Mouse (Mus musculus): ENCODE data around the gene Ap3b2. TPM values are rescaled to one million over a fixed set of nuclear protein-coding genes. Genes with fewer than 3 reads are reported as not detected.

Gene Ap3b2
- polyA plus RNA-seq, 1 experiment, result not detected

- Histone ChIP-seq H3K27me3 (ENCODE audit: control insufficient read depth, insufficient read depth, insufficient read length) (peaks cover 35% of the 10 kb centered on the region), H3K4me3 (no peak overlapping the region), H3K36me3 (ENCODE audit: control insufficient read depth, insufficient read depth) (no peaks in the 10 kb centered on the region), H3K4me2 (ENCODE audit: low read depth) (no peak overlapping the region), H3ac (ENCODE audit: control insufficient read depth, insufficient read length) (no peak overlapping the region), H3K79me2 (ENCODE audit: control insufficient read depth, insufficient read depth) (no peaks in the 10 kb centered on the region)
- no peak for TF ChIP-seq MYOG (IDR thresholded peaks at IDR 0.05; ENCODE audit: control insufficient read depth in 1 of 3, insufficient read depth in 1 of 3, insufficient read length in 2 of 3, low read depth in 2 of 3)
- TF ChIP-seq POLR2AphosphoS2 (IDR thresholded peaks at IDR 0.05; ENCODE audit: insufficient read length, low read depth), result no peak
- TF ChIP-seq E2F4 (IDR thresholded peaks at IDR 0.05; ENCODE audit: insufficient read depth), result no peak
- TF ChIP-seq SRF (IDR thresholded peaks at IDR 0.05; ENCODE audit: control insufficient read depth, insufficient read length, low read depth), result no peak
- no peak for TF ChIP-seq REST (IDR thresholded peaks at IDR 0.05; ENCODE audit: insufficient read depth, insufficient read length)
- TF ChIP-seq MAX (IDR thresholded peaks at IDR 0.05; ENCODE audit: low read depth), result no peak
- TF ChIP-seq TCF12 (IDR thresholded peaks at IDR 0.05; ENCODE audit: insufficient read depth, poor library complexity, severe bottlenecking), result no peak
- no peak for TF ChIP-seq USF1 (IDR thresholded peaks at IDR 0.05; ENCODE audit: low read depth)
- no peak for TF ChIP-seq CEBPB (IDR thresholded peaks at IDR 0.05; ENCODE audit: insufficient read depth, poor library complexity, severe bottlenecking)
- TF ChIP-seq POLR2A (IDR thresholded peaks at IDR 0.05; ENCODE audit: insufficient read length, low read depth), result no peak
- TF ChIP-seq TCF3 (IDR thresholded peaks at IDR 0.05; ENCODE audit: insufficient read length, low read depth), result no peak
- TF ChIP-seq MYOD1 (IDR thresholded peaks at IDR 0.05; ENCODE audit: control insufficient read depth in 1 of 3, insufficient read length in 2 of 3, low read depth in 2 of 3), result no peak
These were observed 40.1 kb downstream of the Ap3b2 start for GRCm38 (mm10) chr7:81453443-81454274.

- TF ChIP-seq REST (IDR thresholded peaks at IDR 0.05; ENCODE audit: insufficient read depth, insufficient read length), result no peak
- no peak for TF ChIP-seq MYOD1 (IDR thresholded peaks at IDR 0.05; ENCODE audit: control insufficient read depth in 1 of 3, insufficient read length in 2 of 3, low read depth in 2 of 3)
- no peak for TF ChIP-seq TCF12 (IDR thresholded peaks at IDR 0.05; ENCODE audit: insufficient read depth, poor library complexity, severe bottlenecking)
- TF ChIP-seq POLR2A (IDR thresholded peaks at IDR 0.05; ENCODE audit: insufficient read length, low read depth), result no peak
- no peak for TF ChIP-seq POLR2AphosphoS2 (IDR thresholded peaks at IDR 0.05; ENCODE audit: insufficient read length, low read depth)
- TF ChIP-seq SRF (IDR thresholded peaks at IDR 0.05; ENCODE audit: control insufficient read depth, insufficient read length, low read depth), result no peak
- TF ChIP-seq CEBPB (IDR thresholded peaks at IDR 0.05; ENCODE audit: insufficient read depth, poor library complexity, severe bottlenecking), result no peak
- TF ChIP-seq E2F4 (IDR thresholded peaks at IDR 0.05; ENCODE audit: insufficient read depth), result no peak
- TF ChIP-seq TCF3 (IDR thresholded peaks at IDR 0.05; ENCODE audit: insufficient read length, low read depth), result no peak
- TF ChIP-seq USF1 (IDR thresholded peaks at IDR 0.05; ENCODE audit: low read depth), result no peak
- Histone ChIP-seq H3K4me3 (no peak overlapping the region), H3K79me2 (ENCODE audit: control insufficient read depth, insufficient read depth) (no peaks in the 10 kb centered on the region), H3ac (ENCODE audit: control insufficient read depth, insufficient read length) (no peak overlapping the region), H3K36me3 (ENCODE audit: control insufficient read depth, insufficient read depth) (no peaks in the 10 kb centered on the region), H3K4me2 (ENCODE audit: low read depth) (no peak overlapping the region), H3K27me3 (ENCODE audit: control insufficient read depth, insufficient read depth, insufficient read length) (peaks cover 35% of the 10 kb centered on the region)
These were observed 40.7 kb downstream of the Ap3b2 start for GRCm38 (mm10) chr7:81452971-81453441.

Other genes with a start within 250 kb of the Ap3b2 start
- gene Rps17, start 148.7 kb downstream of the Ap3b2 start, polyA plus RNA-seq (2012; fragmentation: generic; extraction: Trizol), result 2,418 TPM
- 1.3 TPM for gene Cpeb1, start 38.5 kb downstream of the Ap3b2 start, polyA plus RNA-seq (2012; fragmentation: generic; extraction: Trizol)
- not detected for gene BC048679, start 4.4 kb upstream of the Ap3b2 start, polyA plus RNA-seq (2012; fragmentation: generic; extraction: Trizol)
- gene Fsd2, start 73.0 kb upstream of the Ap3b2 start, polyA plus RNA-seq (2012; fragmentation: generic; extraction: Trizol), result 4.8 TPM
- 4.0 TPM for gene Whamm, start 77.3 kb upstream of the Ap3b2 start, polyA plus RNA-seq (2012; fragmentation: generic; extraction: Trizol)
- not detected for gene Homer2, start 213.6 kb upstream of the Ap3b2 start, polyA plus RNA-seq (2012; fragmentation: generic; extraction: Trizol)